Mouse (Mus musculus) ovary, postnatal 36 days (tissue): ENCODE data around the gene Milr1.
"Not testable (repeated sequence)": the region's sequence is repeated elsewhere in the genome, so short reads cannot be mapped to it uniquely, and the experiment has no call there.

Experiments
- DNase-seq: peaks from one replicate; pipeline ENCODE4 v3.0.0; 2022; ENCODE audit warnings: low spot score, mixed read lengths

Milr1 gene

DNA sequence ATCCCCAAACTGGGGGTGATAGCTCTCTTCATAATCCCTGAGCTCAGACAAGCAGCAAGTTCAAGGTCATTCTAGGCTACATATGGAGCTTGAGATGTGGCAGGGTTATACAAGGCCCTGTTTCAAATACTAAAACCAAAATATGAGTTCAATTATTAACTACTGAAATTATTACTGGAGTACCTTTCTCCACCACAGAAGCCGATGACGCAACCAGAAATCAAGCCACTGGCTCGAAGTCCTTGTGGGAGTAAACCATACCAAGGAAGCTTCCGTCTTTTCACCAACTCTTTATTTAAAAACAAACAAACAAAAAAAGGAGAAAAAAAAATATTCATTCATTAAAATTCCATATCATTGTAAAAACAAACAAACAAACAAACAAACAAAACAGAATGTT is 25.9 kb downstream of the Milr1 start:
- no peak for DNase-seq

DNA sequence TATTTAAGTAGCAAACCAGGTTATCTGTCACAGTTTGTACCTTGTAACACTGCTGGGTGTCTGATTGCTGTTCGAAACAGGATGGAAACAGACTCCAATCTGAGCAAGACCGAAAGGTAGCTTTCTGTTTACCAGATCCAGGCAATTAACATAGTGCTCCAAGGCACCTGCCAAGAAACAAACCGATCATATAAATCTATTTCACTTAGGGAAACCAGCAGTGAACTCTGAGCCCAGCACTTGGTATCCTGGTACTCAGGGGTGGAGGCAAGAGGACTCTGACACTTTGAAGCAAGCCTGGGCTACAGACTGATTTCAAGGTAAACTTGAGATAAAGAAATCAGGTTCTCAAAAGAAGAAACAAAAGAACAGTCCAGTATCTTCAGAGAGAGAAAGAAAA is 26.4 kb downstream of the Milr1 start:
- DNase-seq, result no peak

DNA sequence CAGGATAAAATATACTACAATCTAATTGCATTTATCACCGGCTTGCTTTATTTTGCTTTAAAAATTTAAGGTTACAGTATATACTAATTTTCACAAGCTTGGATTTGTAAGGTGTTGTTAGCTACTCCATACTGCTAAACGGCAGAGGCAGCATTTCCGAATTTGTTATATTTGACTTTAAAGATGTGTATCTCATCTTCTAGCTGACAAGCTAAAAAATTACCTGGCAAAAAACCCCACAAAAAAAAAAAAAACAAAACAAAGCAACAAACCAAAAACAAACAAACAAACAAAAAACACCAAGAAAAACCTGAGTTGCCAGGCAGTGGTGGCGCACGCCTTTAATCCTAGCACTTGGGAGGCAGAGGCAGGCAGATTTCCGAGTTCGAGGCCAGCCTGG is 27.1 kb downstream of the Milr1 start:
- no peak for DNase-seq

DNA sequence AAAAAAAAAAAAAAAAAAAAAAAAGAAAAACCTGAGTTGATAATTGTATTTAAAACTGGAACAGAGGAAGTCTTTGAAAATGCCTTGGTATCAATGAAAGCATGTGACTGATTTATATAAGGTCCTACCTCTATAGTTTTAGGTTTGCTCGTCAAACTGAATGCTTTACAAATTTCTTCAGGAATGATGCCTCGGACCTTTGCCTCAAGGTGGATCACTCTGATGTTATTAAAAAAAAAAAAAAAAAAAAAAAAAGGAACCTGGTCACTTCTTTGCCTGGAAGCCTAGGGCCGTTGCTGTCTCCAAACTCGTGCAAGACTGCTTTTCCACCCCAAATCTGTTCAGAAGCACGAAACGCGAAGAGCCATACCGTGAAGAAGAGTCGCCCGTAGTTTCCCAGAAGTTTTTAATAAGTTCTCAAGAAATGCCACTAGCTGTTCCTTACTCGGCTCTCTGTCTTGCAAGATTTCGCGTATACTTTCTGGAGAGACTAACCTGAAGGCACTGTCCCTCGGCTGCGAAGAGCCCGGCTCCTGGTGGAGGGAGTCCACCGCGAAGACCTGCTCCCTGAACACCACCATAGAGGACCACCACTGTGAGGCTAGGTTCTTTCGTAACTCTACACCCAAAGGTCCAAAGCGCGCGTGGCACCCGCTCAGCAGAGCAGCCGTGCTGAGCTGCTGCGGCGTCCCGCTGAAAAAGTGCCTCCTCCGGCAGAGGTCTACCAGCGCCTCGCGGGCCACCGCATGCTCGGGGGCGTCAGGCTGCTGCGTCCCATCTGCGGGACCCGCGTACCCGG is 27.8 kb downstream of the Milr1 start:
- no peak for DNase-seq

DNA sequence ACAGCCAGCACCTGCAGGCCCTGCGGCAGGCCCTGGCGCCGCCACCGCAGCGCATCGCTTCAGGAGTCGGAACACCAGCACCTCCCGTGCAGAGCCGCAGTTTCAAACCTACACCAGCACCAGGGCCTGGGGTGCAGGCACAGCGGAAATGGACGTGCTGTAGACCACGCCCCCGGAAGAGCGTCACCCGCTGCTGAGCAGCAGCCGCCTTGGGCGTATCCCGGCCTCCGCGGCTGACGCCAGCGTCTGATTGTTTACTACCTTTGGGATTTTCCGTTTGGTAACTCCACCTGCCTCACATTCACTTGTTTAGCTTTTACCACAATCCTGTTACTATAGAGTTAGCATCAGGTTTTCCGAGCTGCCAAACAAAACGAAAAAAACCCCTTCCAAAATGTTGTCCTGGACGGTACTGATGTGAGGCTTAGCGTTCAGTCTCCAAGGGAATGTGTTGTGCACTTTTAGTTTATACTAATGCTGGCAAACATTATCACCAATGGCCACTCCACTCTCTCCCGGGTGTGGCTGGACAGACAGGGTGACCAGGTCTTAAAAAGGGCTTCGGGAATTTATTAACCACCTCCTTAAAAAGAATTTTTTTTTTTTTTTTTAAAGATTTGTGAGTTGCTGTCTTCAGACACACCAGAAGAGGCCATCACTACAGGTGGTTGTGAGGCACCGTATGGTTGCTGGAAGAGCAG is 28.5 kb downstream of the Milr1 start, which contains the start of gene Polg2:
Polg2 (minus strand) TSS at position 150 of the 701 bp plus-strand sequence.
- peak; percentile 89 for DNase-seq

DNA sequence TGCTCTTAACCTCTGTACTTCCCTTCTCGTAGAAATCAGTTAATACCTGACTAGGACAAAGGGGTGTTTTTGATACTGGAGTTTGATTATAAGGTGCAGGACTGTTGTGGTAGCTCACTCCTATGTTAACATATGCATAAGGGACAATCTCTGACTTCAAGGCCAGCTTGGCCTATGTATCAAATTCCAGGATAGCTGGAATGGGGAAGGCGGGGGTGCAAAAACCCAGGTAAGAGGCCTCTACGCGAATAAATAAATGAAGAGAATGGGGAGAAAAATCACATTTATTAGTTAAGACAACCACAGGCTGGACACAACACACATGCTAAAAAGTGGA is 29.0 kb downstream of the Milr1 start:
- DNase-seq, result no peak

DNA sequence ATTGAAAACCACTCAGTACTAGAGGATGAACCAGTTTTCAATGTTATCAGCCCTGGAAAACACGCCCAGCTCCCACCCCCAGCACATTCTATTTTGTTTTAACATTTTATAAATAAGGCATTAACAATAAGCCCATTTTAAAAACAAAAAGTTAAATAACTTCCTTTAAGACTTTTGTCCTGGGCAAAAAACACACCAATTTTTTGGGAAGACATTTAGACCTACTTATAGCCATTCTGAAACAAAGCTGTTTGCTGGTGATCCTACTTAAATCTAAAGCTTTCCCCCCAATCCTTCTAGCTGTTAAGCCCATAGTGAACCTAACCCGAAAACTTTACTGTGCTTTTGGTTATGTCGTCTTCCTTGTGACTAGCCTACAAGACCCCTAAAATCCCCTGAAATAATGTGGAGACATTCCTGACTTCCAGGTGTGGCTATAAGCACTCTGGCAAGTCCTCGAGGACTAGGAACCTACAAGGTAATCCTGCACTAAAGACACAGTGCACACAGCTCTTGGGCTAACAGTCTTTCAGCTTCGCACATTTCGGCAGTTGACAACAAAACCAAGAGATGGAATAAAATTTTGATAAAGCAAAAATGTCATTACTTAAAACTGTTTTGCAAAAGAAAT is 29.7 kb downstream of the Milr1 start:
- DNase-seq, result no peak

DNA sequence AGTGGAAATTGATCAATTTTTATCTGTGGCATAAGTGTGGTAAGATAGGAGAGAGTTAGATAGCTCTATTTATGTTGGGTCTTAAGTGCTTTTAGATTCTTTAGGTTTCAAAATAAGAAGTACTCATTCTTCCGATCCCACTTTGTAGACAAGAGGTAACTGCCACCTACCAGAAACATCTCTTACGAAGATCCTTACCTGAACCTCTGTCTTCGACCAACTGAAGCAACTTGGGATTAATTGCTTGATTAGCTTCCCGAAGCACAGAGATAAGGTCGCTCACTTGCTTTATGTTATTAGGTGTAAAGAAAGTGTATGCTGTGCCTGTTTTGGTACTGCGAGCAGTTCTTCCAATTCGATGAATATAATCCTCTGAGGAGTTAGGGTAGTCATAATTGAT is 31.2 kb downstream of the Milr1 start:
- DNase-seq, result not testable (repeated sequence)

DNA sequence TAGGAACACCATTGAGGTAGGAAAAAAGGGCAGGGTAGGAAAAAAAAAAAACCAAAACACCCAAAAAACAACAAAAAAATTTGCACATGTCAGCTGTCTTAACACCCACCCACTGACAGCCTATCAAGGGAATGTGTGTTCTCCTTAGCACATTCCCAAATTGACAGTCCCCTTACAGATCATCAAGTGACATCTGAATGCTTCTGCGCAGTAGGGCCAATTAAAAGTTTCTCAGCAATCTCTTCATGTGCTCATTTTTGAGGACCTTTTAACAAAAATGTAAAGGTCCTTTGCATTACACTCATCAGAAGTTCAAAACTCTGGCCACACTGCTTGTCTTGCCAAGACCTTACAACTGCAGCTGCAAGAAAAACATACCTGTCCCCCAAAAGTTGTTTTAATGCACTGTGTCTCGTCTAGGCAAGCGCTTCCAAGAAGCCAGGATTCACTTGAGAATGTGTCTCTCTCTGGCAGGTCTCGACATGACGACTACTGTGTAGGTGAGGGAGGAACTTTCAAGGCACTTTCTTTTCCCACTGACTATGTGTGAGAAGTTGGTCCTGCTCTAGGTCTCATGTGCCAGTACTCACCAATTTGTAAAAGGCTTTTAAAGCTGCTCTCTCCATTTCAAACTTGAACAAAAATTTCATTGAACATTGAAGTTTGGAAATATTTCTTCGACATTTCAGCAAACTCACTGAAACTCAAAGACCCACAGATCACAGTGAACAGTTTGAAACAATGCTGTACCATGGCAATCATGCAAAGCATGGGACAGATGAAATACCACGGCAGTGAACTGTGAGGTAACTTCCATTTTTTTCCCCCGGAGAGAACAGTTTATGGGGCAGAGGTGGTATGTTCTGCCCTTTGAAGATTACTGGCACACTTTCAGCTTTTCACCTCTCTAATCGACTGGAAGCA is 32.1 kb downstream of the Milr1 start:
- no peak for DNase-seq

DNA sequence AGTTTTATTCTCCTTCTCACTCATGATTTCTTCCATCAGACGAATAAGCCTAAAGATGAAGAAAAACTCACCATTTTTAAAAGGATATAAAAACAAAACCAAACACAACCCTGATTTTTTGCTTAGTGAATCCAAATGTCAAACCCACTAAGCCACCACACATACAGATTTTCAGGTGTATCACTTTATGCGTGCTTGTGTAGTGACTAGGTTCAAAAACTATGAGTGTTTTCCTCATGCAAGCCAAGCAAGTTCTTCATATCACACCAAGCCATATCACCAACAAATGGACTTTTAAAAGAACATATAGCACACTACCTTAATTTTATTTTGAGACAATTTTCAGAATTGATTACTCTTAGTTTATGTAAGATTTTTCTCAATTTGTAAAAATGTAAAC is 33.5 kb downstream of the Milr1 start:
- no peak for DNase-seq

DNA sequence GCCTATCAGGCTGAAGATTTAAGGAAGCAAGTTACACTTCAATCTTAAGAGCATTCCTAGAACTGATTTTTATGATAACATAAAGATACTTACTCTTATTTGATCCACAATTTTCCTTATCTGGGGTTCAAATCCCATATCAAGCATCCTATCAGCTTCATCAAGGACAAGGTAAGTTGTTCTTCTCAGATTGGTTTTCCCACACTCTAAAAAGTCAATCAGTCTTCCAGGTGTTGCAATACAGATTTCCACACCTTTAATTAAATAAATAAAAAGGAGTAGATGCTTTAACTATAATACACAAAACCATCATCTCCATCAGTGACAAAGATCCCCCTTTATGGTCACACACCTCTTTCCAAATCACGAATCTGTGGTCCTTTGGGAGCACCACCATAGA is 34.0 kb downstream of the Milr1 start:
- DNase-seq, result no peak

DNA sequence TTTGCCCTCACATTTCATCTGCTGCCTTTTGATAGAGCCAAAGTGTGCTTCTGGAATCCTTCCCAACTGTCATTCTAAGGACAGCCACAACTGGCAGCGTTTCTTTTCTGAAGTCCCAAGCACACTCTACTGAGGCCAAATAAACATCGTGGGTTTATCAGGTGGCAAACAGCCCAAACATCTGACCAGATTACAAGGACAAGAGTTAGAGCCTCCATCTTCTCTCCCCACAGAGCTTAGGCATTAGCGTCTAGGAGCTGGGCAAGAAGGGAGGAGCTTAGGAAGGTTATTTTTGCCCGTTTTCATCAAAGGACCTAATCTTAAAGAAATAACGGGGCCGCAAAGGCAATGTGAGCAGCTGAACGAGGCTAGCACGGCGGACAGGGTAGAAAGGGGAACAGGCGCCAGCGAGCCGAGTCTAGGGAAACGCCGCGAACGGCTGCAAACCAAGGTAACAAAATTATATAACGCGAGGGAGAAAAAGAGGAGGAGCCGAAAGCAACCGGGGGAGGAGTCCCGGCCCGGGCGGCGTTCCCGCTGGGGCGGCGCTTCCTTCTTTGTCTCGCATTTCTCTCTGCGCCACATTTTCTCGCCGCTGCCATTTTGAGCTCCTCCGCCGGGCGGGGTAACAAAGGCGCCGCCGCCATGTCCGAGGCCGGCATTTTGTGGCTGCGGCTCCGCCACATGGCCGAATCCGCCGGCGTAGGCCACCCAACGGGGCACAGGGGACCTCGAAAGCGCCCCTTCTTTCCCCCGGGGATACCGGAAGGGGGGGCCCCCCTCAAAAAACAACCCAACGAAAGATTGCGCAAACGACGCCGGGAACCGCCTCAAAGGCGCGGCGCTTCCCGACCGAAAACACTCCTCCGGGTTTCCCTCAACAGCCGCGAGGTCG is 36.4 kb downstream of the Milr1 start:
- DNase-seq, result peak; percentile 91

DNA sequence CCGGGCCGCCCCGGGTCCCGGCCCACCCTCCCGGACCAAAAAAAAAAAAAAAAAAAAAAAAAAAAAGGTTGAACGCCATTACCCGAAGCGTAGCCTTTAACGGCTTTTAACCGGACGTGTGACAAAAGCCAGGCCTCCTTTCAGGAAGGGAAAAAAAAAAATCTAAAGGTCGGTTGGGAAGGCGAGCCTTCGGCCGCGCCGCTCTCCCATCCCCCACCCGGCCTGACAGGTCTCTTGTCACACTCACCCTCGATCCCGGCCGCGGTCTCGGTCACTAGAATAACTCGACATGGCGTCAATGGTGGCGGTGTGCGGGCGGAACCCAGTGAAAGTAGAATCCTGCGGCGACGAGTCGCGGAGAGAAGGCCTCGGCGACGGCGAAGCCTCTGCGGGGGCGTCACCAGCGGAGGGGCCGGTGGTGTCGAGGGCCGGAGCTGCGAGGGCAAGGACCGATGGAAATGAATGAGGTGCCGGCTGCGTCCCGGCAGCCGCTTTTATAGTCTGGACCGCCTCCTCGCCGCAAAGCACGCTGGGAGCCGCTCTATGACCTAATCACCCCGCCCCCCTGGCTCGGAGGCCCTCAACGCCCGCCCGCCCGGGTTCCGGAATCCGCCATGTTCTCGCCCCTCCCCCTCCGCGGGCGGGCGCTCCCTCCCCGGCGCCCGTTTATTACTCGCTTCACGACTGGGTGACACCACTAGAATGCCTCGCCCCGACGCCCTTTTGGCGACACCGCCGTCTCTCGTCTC is 37.2 kb downstream of the Milr1 start:
- DNase-seq, result peak; percentile 99

DNA sequence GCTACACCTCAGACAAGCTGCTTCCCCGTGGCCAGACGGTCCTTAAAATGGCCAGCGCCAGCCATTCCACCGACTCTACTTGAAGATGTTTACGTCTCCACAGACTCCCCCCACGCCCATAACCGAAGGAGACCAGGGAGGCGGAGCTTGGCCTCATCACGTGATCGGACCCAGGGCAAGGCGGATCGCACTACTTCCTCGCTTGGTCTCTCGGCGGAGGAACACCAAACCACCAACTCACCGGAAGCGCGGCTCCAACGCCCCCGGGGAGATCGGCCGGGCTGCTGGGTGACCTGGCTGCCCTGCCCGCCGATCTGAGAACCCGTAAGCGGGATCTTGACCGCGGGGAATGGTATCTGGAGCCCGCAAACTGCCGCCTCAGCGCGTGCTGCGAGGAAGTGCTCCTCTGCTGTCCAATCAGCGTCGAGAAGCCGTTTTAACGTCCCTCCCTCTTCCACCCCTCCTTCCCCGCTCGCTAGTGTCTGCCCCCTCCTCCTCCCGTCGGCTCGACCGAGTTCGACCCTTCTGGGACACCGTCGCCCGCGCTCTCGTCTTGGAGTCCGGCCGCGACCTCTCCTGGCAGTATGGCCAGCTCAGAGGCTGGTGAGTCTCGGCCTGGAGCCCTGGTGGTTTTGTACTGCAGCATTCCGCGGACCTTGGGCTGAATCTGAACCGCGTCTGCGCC is 37.9 kb downstream of the Milr1 start, which contains the start of the genes Ddx5 and Cep95:
Ddx5 (minus strand) TSS at position 411 of the 685 bp plus-strand sequence.
Cep95 (plus strand) TSS at position 478 of the 685 bp plus-strand sequence.
- peak; percentile 96 for DNase-seq

DNA sequence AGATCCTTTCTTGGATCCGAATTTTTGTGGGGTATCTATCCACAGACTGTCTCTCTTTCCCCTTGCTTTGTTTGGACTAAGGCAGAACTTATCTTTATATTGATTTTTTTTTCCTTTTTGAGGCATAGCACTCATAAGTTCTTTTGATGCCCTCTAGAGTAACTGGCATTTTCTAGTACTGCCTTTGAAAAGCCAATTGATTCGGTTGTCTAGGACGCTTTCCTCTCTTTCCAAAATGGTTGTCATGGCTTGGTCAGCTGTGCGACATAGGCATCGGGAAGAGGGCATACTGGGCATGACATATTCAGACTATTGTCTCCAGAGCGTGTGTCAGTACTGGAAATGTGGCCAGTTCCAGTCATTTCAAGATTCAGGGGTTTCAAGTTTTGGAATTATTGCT is 38.6 kb downstream of the Milr1 start:
- DNase-seq, result no peak

DNA sequence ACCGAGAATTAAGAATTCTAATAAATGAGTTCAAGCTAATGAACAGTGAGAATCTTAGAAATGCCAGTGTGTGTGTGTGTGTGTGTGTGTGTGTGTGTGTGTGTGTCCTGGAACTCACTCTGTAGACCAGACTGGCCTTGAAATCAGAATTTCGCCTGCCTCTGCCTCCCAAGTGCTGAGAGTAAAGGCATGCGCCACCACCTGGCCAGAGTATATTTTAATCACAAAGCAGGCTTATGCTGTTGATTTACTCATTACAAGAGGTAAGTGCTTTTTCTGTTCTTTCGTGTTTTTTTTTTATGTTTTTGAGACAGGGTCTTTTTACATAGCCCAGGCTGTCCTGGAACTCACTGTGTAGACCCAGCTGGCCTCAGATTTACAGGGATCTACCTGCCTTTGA is 42.8 kb downstream of the Milr1 start:
- DNase-seq, result no peak

DNA sequence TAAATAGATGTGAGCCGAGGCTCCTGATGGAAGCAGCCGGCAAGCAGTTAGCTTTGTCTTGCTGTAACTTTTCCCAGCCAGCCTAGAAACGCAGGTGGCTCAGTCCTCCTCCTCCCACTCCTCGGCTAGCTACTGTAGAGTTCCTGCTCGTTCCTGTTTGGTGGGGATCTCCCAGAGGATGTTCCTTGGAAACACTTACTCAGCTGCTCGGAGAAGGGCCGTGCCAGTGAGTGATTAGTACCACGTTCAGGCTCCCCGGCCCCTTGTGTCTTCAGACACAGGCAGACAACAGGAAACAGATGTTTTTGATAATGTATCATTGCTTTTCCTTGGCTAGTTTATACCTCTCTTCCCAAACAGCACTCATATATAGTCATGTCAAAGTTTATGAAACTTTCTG is 44.7 kb downstream of the Milr1 start:
- DNase-seq, result no peak

DNA sequence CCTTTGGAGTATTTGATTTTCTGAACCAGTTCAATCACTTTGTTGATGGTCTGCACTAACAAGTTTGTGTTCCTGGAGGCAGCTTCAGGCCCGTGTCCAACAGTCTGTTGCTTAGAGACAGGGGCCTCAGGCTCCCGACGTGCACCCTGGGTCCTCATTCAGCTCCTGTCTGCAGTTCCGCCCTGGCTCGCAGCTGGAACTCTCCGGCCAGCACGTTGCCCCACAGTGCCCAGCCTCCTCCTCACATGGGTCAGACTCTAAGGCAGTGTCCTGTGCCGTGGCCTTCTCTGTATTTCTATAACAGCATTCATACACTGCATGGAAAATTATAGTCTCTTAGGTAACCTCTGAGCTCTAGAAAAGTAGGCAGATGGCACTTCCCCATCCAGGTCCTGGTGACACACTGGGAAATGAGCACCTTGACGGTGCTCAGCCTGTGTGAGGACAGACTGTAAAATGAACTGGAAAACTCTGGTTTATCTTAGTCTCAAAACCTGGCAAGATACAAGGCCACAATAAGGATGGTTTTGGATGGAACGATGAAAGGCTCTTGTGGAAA is 51.1 kb downstream of the Milr1 start:
- DNase-seq, result no peak

DNA sequence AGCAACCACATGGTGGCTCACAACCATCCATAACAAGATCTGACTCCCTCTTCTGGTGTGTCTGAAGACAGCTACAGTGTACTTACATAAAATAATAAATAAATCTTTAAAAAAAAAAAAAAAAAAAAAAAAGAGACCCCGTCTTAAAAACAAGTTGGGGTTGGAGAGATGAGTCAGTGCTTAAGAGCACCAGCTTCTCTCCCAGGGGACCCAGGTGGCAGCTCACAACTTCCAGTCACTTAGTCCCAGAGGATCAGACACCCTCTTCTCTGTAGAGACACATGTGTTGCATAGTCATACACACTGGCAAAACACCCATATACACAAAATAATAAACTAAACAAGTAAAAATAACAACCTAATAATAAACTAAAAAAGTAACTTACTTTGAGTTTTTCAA is 56.4 kb downstream of the Milr1 start:
- not testable (repeated sequence) for DNase-seq
